Mouse (Mus musculus) thymus, postnatal 10 days (tissue): Measurements from ENCODE around the gene 3110040M04Rik.

Experiments used
- DNase-seq, 2 experiments: peaks; one replicate each; pipeline ENCODE4 v3.0.0; 2021; ENCODE audit warnings: low spot score in 2 of 2

The 3110040M04Rik gene

DNA sequence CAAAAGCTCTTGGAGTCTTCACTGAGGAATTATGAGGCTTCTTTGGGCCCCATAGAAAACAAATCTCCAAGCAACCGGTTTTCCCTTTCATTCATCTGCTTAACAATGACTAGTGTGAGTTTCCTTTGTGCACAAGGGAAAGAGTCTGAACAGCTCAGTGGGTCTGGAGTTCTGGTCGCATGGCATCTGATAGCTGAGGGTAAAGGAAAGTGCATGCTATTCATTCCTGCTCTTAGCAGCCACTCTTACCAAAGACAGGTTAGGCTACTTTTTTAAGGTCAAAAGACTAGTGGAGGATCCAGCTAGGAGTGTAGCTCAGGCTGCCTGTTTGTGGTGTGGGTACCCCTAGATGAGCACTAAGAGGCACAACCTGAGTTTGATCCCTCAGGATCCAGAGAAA lies 31.7 kb downstream of the 3110040M04Rik start:
- no peak for DNase-seq

- no peak for DNase-seq
These were observed 32.4 kb downstream of the 3110040M04Rik start for GRCm38 (mm10) chr1:151236141-151236930.

DNA sequence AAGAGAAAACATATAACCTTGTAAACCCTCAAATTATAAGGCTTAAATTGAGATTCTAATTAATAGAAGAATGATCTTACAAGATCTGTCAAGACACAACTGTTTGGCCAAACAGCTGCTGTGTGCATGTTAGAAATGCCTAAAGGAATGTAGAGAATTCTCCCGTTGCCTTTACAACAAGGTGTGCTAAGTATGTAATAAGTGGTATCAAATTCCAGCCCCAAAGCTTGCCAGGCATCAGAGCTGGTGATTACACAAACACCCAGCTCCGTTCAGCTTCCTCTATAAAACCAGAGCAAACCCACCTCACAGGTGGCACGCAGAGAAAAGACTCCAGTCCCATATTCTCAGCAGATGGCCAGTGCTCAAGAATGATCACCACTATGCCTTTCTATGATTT lies 33.9 kb downstream of the 3110040M04Rik start:
- no peak for DNase-seq

DNA sequence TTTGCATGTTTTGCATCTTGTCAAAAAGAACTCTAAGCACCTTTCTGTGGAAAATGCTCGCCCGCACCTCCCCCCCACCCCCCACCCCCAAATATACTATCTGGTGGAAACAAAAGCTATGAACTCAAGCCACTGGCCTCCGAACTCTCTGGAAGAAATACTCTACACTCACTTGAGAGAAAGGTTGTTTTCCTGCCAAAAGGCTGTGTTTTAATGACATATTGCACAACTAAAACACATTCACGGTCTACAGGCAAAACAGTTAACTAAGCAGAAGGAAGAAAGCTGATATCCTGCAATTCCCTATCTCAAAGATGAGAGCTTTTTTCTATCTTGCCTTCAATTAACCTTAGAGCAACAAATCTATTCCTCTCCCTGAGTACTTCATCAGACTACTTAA lies 39.4 kb downstream of the 3110040M04Rik start:
- DNase-seq: no peak

GRCm38 (mm10) chr1:151244013-151244412 lies 40.1 kb downstream of the 3110040M04Rik start:
- no peak for DNase-seq

GRCm38 (mm10) chr1:151244761-151245160 lies 40.8 kb downstream of the 3110040M04Rik start:
- DNase-seq: no peak

DNA sequence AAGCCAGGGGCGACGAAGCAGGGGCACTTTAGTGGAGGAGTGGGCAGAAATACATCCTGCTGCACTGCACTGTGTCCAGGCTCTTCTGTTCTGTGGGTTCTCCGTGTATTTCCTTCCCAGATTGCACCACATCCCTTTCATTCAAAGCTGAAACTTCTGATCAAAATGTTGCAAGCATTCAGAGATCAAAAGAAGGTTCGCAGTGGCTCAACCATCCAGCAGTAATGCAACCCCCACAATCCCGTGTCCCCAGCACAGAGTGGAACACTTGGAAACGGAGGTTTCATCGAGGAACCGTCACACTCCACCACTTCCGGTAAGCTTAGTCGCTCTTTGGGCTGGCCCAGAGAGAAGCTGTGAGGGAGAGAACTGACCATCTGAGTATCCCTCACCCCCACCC lies 41.2 kb downstream of the 3110040M04Rik start:
- no peak for DNase-seq

- DNase-seq: no peak
These were observed 41.9 kb downstream of the 3110040M04Rik start for GRCm38 (mm10) chr1:151245846-151246245.

GRCm38 (mm10) chr1:151250109-151250508 lies 46.2 kb downstream of the 3110040M04Rik start:
- DNase-seq: no peak

- DNase-seq: peak; percentile 18 to 23
These were observed 46.7 kb downstream of the 3110040M04Rik start for GRCm38 (mm10) chr1:151250529-151251193.

DNA sequence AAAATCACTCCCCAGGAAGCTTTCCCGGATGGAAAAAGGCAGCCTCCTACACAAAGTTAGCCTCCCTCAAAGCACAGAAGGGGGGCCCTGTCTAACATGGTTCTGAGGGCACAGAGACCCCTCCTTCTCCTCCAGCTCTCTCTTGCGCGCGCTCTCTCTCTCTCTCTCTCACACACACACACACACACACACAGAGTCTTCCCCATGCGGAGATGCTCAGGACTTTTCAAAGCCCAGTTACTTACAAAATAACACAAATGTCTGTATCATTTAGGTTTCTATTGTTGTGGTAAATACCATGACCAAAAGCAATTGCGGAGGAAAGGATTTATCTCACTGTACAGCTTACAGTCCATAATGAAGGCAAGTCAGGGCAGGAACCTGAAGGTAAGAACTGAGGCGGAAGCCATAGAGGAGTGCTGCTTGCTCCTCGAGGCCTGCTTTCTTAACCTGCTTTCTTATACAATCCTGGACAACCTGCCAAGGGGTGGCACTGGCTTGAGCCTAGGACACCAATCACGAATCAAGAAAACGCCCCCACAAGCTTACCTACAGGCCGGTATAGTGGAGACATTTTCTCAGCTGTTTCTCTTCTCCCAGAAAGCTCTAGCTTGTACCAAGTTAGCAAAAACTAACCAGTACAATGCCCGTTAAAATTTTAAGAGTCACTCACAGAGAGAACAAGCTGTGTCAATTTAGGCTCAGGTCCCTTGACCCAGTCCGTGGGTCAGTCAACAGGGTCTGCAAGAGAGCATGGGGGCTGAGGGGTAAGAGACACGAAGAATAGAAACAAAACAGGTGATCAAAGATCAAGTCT lies 47.5 kb downstream of the 3110040M04Rik start:
- DNase-seq: no peak
